Mouse (Mus musculus) erythroblast, embryonic 14.5 days (primary cell): ENCODE data around the gene Uhmk1.

ENCODE experiments used
- GATA1 ChIP-seq: IDR thresholded peaks from 2 replicates; pipeline ENCODE4 v1.6.1; 2012; ENCODE audit warnings: low read length, inconsistent platforms, mixed read lengths
- TAL1 ChIP-seq: IDR thresholded peaks from 3 replicates; pipeline ENCODE4 v1.6.1; 2012; ENCODE audit warnings: low read length, inconsistent platforms, mixed read lengths

- TF ChIP-seq GATA1 (no peak), TAL1 (no peak)
Measured at GRCm38 (mm10) chr1:170188601-170189000, 26.6 kb downstream of the Uhmk1 start.
